Mouse (Mus musculus) cerebellum, adult 9-11 months (tissue): Measurements from ENCODE around the gene Gm21981.

Experiments used
- DNase-seq: peaks from one replicate; pipeline ENCODE4 v3.0.0; 2022

Gene Gm21981

GRCm38 (mm10) chr17:47702548-47703345 lies 8.5 kb upstream of the Gm21981 start:
- no peak for DNase-seq

- DNase-seq: no peak
These were observed 7.5 kb upstream of the Gm21981 start for GRCm38 (mm10) chr17:47701793-47702192.

- no peak for DNase-seq
These were observed 4.8 kb upstream of the Gm21981 start for GRCm38 (mm10) chr17:47699055-47699454.

GRCm38 (mm10) chr17:47698156-47698555 lies 3.9 kb upstream of the Gm21981 start:
- no peak for DNase-seq

- DNase-seq: no peak
These were observed 1.1 kb upstream of the Gm21981 start for GRCm38 (mm10) chr17:47695337-47695710.

- DNase-seq: peak; percentile 98
These were observed 465 bp upstream of the Gm21981 start, which contains the start of gene Prickle4 for GRCm38 (mm10) chr17:47694503-47695336. TSS of gene Prickle4 (minus strand) at chr17:47694736.

- no peak for DNase-seq
These were observed 399 bp downstream of the Gm21981 start for GRCm38 (mm10) chr17:47693671-47694441.

GRCm38 (mm10) chr17:47691650-47692049 lies 2.6 kb downstream of the Gm21981 start:
- no peak for DNase-seq

- no peak for DNase-seq
These were observed 4.4 kb downstream of the Gm21981 start for GRCm38 (mm10) chr17:47689894-47690293.

- peak; percentile 86 for DNase-seq
These were observed 5.4 kb downstream of the Gm21981 start, which contains the start of gene Frs3 for GRCm38 (mm10) chr17:47688608-47689575. TSS of gene Frs3 (plus strand) at chr17:47689030.

- no peak for DNase-seq
These were observed 6.0 kb downstream of the Gm21981 start, which contains the start of gene Tomm6 for GRCm38 (mm10) chr17:47688344-47688607. TSS of gene Tomm6 (minus strand) at chr17:47688386.

- DNase-seq: peak; percentile 96
These were observed 6.6 kb downstream of the Gm21981 start for GRCm38 (mm10) chr17:47687409-47688343.

- DNase-seq: no peak
These were observed 11.4 kb downstream of the Gm21981 start for GRCm38 (mm10) chr17:47682836-47683235.

GRCm38 (mm10) chr17:47678702-47679101 lies 15.6 kb downstream of the Gm21981 start:
- no peak for DNase-seq

- DNase-seq: no peak
These were observed 16.0 kb downstream of the Gm21981 start for GRCm38 (mm10) chr17:47678238-47678637.

- no peak for DNase-seq
These were observed 17.7 kb downstream of the Gm21981 start for GRCm38 (mm10) chr17:47676581-47676980.

- DNase-seq: peak; percentile 46
These were observed 21.7 kb downstream of the Gm21981 start for GRCm38 (mm10) chr17:47672311-47673111.

GRCm38 (mm10) chr17:47671988-47672310 lies 22.3 kb downstream of the Gm21981 start:
- no peak for DNase-seq

- DNase-seq: no peak
These were observed 25.1 kb downstream of the Gm21981 start for GRCm38 (mm10) chr17:47669166-47669565.

- DNase-seq: no peak
These were observed 29.8 kb downstream of the Gm21981 start for GRCm38 (mm10) chr17:47664474-47664873.
